Mouse (Mus musculus): ENCODE data around the gene Pappa2.

Gene Pappa2

DNA sequence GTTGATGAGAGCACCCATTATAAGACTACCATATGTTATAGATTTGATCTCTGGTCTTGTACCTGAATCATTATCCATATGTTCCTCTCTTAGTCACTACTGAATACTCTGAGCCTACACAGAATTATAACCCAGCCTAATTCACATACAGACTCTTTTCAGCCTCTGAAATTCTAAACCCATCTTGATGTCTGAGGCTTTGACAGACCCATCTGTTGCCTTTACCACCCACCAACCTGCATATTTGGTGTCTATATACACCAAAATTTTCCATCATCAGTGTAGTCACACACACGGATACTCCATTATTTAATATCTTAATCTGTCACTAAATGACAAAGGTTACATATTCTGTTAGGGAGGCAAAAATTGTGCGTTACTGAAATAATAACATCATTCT lies 69.6 kb downstream of the Pappa2 start:
- in situ Hi-C loops (cut with MseI, MboI): no loop called here

DNA sequence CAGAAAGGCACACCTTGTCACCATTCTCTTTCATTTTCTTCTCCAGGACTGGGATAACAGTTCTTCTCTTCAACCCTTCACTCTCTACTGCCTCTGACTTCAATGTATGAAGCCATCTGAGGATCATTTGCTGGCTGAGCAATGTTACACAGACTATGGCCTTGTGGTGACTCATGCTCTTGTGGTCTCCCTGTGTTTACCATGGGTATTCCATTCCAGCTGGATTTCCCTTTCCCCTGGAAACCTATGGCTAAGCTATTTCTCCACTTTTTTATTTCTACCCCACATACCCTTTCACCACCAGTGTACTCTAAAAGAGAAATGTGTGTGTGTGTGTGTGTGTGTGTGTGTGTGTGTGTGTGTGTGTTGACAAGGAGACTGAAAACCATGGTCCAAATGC lies 83.0 kb downstream of the Pappa2 start:
- in situ Hi-C loops (cut with MseI, MboI): no loop called here

DNA sequence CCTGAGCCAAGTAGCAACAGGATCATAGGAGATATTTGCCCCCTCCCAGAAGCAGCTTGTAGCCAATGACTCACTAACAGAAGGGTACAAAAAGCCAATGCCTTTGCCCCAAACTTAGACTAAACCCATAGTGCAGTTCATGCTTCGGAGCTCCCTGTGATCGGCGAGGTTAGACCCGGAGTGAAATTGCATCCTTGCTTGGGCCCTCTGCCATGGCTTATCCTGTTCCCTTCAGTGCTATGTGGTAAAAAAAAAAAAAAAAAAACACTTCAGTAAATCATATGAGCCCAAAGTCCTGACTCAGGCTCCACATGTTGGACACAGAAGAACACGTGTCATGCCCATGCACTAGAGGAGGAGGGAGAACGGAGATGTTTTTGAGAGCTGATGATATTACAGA lies 85.8 kb downstream of the Pappa2 start:
- in situ Hi-C loops (cut with MseI, MboI): no loop called here

DNA sequence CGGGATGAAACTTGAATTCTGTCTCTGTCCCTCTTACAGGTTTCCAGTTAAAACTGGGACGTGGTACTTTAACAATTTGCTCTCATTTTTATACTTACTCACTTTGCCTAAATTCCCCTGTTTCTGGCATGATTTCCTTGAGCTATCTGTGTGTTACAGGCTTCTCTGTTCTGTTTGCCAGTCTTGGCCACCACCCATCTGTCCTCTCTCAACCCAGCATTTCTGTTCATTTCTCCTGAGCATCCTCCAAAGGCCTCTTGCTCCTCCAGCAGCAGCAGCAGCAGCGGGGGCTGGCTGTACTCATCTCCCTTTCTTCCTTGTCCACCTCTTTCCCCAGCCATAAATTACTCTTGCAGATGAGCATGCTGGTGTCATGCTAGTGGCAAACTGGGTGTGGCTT lies 104.8 kb downstream of the Pappa2 start:
- in situ Hi-C loops (cut with MseI, MboI): no loop called here

DNA sequence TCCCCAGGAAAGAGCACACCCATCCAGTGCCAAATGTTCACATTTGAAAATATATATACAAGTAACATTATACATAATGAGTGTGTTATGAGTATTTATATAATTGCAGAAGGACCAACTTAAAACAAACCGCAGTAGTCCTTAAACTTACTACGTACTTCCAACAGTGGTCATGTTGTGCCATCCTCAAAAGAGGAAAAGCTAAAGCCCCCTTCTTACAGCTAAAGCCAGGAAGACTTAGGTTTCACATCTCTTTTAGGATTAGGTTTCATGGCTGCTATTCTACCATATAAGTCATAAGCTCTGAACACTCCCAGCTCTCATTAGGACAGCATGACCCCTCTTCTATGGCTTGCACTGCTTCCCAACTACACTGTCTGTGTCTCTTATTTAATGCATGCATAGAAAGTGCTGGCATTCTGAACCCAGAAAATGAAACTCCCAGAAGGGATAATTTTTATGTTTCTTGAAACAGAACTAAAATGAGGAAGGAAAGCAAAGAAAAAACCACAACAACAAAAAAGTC lies 105.7 kb downstream of the Pappa2 start:
- in situ Hi-C loops (cut with MseI, MboI): no loop called here

DNA sequence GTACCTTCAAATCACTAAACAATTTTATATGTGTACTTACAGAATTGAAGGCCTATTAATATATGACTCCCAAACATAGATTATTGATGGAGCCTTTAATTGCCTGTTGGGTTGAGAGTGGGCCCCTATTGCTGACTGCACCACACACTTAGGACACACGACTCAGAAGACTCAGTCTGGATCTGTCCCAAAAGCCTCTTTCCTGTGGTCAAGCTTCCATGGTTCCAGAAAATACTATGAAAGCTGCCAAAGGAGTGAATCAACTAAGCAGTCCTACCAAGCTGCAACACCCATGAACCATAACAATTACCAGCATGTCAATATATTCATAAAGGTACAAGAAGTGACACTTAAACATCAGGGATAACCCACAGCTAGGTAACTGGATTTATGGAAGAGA lies 106.7 kb downstream of the Pappa2 start:
- in situ Hi-C loops (cut with MseI, MboI): no loop called here

DNA sequence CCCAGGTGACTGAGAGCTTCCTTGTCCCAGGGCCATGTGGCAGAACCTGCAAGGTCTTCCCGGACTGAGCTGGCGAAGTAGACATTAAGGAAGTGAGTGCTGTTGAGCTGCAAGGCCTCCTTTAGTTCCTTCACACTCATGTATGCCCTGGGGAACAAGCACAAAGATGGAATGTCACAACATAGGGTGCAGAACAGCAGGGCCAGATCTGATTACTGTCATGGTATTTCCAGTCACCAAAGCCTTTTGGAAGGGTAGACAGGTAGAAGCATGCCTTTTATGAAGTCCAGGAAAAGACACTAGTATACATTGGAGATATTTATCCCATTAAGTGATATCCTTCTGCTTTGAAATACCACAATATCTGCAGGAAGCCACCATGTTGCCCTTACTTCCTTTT lies 108.9 kb downstream of the Pappa2 start:
- in situ Hi-C loops (cut with MseI, MboI): no loop called here

DNA sequence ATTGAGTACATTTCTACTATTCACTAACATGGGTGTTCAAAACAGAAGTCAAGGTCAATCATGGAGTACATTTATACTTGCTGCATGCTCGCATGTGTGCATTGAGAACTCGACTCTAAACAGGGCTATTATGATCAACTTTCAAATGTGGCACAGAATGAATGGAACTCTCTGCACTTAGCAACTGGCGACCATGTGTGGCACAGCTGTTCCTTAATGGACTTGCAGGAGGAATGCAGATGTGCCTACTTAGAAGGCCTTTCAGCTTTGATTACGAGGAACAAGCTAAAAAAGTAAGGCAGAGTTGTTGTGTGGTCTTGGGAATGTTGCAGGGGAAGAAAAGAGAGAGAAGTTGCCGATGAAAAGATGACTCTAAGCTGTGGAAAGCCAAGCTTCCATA lies 120.1 kb downstream of the Pappa2 start:
- in situ Hi-C loops (cut with MseI, MboI): no loop called here

DNA sequence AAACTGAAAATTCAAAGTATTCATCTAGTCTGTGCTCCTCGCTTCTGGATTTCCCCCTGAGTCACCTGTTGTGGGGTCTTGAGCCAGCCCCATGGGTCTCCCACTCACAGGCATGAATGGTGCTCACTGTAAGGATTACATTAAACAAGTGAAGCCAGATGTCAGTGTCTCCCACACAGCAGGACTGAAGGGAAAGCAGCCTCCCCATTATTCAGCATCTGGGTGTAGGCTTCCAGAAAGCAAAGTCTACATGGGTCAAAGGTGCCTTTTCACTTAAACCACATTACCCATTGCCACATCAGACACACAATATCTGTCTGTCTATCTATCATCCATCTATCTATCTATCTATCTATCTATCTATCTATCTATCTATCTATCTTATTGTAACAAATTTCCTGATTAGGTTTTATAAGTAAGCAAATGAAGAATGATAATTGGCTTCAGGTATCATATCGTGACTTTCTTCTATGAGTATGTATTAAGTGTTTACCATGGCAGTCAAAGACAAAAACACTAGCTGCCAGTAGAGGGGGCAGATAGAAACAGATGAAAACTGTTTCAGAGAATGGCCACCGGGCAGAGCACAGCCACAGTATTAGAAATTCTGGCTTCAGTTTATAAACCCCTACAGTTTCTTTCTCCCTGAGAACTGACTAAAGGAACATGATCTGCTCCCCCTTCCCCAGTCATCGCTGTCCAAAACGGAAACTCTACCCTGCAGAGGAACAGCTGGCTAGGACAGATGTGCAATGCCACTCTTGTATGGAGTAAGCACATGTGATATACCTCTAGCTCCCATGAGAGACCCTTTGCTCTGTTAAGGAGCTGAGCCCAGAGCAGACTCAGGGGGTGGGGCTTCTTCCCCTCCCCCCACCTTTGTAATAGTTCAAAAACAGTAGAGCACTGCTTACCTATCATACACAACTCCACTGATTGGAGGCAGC lies 126.1 kb downstream of the Pappa2 start:
- in situ Hi-C loops (cut with MseI, MboI): loop anchor here in 1 of 2 experiments (10.0 kb wide), 1 partner anchor 281 kb away; no protein-coding TSS in a partner anchor

DNA sequence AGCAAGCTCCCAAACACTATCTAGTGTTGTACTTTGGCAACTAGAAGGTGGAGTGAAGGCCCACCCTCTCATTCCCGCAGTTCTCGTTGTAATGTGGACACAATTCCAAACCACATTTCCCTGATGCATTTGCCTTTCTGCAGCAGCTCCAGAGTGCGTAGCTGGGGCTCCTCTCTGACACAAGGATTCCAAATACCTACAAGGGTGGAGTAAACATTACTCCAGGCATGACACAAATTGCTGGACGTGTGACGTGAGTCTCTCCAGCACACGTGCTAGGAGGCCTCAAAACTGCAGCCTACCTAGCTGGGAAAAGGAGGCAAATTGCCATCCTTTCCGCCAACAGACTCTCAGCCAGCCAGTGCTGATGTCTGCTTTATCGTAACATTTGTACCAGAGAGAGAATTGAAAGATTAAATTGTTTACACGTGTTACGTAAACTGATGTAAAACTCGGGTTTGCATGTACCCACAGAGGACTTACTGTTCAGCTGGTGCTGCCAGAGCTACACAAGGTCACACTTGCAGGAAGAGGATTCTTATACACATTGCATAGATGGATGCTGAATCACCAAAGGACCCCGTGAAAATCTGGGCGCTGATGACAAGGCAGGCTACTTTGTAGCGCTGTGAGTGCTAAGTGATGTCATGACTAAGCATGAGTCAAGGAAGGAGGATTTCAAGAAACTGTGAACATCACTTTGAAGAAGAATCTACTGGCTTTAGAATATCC lies 127.3 kb downstream of the Pappa2 start:
- in situ Hi-C loops (cut with MseI, MboI): loop anchor here in 1 of 2 experiments (10.0 kb wide), 1 partner anchor 282 kb away; no protein-coding TSS in a partner anchor

DNA sequence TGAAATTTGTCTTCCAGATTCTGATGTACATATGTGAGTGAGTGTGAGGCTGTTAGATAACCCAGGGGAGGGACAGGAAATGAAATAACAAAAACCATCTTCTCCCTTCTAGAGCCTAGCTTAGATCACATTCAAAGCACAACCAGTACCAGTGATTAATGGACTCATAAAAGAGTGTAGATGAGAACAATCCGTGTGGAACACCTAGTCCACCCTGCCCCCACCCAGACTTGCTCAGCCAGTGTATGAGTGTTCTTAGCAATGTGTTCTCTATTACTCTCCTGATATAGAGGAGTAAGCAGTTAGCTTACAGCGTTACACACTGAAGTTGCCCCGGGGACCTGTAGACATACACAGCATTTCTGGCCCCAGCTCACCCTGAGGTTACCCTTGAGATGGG lies 129.8 kb downstream of the Pappa2 start:
- in situ Hi-C loops (cut with MseI, MboI): loop anchor here in 1 of 2 experiments (10.0 kb wide), 1 partner anchor 284 kb away; no protein-coding TSS in a partner anchor

DNA sequence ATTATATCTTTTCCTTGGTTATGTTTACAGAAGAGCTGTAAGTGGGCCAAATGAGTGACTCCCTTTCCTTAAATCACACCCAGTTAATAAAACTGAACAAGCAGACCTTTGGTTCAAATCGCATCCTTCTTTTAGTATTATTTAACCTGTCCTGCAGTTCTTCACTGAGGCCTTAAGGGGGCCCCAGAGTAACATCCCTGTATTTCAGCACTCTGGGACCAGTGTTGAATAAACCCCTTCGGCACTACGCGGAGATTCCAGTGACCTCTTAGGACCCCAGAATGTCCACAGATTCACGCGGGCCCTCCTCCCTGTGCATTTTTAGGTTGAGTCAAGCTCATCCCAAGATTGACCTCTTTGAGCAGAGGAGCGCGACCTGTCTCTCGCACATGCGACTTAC lies 135.7 kb downstream of the Pappa2 start:
- in situ Hi-C loops (cut with MseI, MboI): loop anchor here (10.0 kb wide), 2 partner anchors 110 to 290 kb away; no protein-coding TSS in a partner anchor

DNA sequence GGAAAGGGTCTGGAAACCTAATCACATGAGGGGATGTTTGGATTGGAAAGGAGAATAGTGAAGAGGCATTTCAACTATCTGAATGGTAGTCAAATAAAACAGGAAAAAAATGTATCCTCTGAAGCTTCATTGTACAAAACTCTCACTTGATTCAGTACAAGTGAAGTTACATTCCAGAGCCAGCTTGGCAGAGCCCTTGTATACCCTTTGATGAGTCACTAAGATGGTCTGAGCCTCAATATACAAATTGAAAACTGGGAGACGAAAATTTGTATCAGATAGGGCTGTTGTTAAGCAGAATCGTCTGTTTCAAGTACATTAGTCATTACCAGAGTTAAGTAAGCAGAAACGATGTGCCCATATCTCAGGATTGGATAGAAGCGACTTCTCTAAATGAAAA lies 143.1 kb downstream of the Pappa2 start:
- in situ Hi-C loops (cut with MseI, MboI): no loop called here

DNA sequence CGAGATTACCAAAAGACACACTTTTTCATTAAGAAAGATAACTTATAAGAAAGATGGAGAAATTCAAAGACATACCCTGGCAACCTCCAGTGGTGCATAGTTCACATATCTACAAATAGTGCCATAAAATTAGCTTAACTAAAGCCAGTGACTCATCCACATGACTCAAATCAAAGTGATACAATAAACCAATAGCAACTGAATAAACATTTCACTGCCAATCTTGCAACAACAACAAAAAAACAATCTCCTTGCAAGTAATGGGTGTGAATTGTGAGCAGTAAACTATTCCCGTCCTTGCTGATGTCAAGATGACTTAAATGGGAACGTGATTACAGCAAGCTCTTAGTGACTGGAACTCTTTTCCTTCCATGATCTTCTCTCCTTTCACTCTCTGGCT lies 150.1 kb downstream of the Pappa2 start:
- in situ Hi-C loops (cut with MseI, MboI): no loop called here

DNA sequence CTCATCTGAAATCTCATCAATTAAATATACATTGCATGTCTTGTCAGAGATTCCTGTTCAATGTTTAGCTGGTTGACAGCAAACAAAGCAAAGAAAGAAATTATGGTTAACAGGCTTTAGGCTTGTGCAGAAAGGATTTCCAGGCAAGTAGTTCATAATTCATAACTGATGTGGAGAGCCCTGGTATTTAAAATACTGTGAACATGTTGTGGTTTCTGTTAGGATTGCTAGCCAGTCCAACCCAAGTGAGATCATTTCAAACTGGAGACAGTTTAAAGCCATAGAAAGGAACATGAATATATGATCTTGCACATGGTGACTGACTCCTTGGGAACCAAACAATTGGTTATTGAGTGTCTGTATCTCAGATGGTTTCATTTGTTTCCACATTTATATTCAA lies 152.4 kb downstream of the Pappa2 start:
- in situ Hi-C loops (cut with MseI, MboI): no loop called here

DNA sequence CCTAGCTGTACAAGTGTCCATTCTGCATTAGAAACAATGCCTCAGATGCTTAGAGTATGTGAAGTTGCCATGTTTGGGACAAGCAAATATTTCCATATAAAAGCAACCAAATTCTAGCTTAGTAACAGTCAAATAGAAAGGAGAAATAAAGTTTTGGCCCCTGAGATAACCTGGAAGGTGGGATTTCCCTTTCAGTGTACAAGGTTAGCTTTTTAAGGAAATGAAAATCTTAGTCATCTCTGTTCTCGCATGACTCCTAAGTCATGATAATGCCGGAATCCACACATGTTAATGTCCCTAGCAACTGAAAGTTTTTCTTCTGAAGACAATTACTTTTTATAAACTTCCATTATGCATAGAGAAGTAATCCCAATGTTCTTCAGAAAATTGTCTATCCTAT lies 160.6 kb downstream of the Pappa2 start:
- in situ Hi-C loops (cut with MseI, MboI): no loop called here

DNA sequence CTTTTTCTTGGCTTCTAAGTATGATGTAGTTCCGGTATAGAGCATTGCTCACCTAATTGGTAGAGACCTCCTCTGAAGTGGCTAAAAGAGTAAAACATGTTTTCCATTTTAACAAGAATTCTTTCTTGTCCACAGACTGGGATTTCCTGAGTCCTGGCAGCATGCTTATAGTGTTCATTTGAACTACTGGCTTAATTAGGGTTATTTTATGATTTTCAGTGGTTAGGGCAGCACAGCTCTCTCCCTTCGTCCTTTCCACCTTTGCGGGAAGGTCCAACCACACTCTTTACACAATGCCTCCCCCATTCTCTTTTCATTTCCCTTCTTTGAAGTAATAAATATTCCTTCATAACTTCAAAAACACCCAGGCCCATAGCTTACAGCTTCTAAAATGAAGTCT lies 163.8 kb downstream of the Pappa2 start:
- in situ Hi-C loops (cut with MseI, MboI): no loop called here

DNA sequence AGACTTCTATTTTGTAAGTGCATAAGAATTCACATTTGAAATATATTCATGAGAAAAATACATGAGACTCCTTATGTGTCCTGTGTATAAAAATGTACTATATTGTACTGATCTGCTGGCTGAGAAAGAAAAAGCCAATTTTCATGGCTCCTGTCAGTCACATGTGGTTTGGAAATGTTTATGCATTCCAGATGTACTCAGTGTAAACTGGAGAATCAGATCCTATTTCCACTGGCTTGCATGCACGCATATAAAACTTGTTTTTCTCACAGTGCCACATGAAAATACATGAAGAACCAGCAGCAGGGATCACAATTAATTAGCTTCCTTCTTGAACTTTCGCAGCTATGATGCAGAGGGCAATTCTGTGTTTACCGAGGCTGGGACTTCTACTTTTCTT lies 168.4 kb downstream of the Pappa2 start:
- in situ Hi-C loops (cut with MseI, MboI): no loop called here

DNA sequence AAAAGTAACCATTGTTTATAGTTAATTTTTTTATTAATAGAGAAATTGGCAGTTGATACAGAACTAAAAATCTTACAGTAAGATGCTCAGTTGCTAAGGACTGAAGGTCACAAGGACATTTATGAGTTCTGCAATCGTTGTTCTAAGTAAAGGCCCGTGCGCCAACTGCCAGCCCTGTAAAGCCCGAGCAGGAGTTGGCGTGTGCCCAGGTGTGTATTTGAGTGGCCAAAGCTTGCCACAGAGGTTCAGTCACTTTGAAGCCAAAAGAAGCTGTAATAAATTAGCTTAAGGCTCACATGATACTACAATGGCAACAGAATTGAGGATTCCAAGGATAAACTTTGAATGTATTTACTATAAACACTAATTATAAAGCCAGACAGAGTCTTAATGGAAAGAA lies 204.8 kb downstream of the Pappa2 start:
- in situ Hi-C loops (cut with MseI, MboI): no loop called here

DNA sequence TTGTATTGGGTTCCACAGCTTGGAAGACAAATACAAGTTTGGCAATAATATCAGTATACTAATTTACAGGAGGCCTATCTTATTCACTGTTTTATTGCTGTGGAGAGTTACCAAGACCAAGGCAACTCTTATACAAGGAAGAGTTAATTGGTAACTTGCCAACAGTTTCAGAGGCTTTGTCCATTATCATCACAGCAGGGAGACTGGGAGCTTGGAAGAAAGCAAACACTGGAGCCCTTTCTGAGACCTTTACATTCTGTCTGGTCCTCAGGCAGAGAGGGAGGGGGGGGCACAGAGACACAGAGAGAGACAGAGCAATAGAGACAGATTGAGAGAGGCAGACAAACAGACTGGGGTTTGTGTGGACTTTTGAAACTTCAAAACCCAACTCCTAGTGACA lies 207.2 kb downstream of the Pappa2 start:
- in situ Hi-C loops (cut with MseI, MboI): no loop called here

DNA sequence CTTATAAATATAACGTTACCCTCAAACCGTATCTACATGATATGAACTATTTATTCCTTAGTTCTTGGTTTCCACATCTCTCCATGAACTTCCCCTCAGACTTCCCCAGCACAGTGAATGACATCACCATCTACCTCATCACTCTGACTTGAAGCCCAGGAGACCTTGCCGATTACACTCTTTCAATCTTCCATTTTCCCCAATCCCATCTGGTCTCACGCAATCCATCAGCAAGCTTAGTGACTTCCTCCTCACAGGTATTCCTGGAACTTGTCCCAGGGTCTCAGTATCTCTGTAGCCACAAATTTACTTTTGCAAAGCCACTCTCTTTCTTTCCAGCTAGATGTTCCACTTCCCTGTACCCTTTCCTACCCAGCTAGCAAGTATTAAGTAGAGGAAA lies 209.5 kb downstream of the Pappa2 start:
- in situ Hi-C loops (cut with MseI, MboI): no loop called here

DNA sequence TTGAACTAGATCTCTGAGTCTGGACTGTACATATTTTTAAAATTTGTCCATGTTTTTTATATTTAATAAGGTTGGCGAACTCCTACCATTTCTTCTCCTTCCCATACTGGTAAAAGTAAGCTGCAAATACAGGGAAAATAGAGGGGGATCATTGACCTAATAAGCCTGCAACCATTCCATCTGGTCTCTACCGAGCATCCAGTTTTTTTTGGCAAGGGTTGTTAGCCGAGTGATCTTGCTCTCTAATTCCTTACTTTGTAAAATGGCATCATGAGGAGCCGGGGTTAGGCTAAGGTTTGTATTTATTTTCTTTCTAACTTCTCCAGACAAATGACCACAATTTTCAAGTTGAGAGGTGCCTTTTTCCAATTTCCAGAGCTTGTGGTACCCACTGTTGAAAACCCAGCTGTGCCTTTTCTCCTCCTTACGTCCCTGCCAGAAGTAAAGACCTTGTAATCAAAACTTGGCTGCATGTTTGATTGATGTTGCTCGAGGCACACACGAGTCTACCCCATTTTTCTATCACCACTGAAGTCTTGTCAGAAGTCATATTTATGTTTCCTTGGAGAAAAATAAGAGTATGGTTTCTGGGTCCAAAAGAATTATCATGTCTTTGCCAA lies 210.1 kb downstream of the Pappa2 start:
- in situ Hi-C loops (cut with MseI, MboI): no loop called here
